Mouse (Mus musculus): ENCODE results near the gene Farp2.

Gene Farp2

GRCm38 (mm10) chr1:93563649-93564048 is 51.8 kb downstream of the Farp2 start:
- no peak for DNase-seq

DNA sequence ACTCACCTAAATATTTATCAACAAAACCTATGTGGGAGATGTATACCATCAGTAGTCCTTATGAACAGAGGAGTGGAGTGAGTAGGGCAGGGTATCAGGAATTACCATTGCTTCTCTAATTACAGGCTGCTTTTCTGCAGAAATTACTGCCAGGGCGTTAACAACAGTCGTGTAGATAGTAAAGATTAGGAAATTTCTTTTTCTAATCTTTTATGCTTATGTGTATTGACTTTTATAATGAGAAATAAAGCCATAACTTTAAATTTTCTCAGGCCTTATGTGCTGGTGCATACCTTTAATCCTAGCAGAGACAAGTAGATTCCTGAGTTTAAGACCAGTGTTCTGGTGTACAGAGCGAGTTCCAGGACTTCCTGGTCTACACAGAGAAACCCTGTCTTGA is 52.9 kb downstream of the Farp2 start:
- no peak for DNase-seq

DNA sequence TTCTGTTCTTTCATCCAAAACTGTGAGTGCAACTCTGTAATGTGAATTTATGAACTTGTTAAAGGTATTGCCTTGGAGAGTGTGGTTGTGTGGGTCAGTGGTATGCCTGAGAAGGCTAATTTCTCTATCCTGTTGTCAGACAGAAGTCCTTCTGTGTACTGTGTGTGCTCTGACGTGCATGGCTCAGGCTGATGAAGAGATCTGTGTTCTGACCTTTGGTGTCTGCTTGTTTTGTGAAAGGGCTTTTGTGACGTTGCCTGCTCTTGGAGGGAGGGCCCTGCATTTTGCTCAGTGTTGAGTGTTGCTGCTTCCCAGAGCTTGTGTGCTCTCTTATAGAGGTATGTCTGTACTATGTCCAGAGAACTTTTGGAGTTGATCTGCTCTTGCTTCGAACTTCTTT is 55.1 kb downstream of the Farp2 start:
- peak; percentile 21 for DNase-seq

DNA sequence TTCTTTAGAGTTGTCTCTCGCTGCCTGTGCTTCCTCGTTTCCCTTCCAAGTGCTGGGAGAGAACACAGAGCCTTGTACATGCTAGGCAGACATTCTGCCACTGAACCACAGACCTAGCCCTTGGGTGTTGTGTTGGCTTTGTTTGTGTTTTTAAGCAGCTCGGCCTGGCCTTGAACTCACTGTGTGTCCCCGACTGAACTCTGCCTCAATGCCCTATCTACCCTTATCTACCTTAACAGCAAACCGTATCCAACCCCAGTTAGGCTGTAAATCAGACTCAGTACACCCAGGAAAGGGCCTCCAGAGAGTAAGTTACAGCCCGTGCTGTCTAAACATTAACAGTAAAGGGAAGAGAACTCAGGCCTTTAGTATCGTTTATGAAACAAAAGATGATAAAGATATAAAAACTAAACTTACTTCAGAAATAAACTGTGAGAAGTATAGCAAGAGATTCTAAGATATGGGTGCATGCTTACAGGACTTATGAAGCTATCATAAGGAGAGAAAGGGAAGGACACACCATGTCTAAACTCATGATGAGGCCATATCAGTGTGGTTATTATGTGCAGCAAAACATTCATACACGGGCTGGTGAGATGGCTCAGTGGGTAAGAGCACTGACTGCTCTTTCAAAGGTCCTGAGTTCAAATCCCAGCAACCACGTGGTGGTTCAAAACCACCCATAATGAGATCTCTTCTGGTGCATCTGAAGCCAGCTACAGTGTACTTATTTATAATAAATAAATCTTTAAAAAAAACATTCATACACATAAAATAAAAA is 56.0 kb downstream of the Farp2 start:
- no peak for DNase-seq

DNA sequence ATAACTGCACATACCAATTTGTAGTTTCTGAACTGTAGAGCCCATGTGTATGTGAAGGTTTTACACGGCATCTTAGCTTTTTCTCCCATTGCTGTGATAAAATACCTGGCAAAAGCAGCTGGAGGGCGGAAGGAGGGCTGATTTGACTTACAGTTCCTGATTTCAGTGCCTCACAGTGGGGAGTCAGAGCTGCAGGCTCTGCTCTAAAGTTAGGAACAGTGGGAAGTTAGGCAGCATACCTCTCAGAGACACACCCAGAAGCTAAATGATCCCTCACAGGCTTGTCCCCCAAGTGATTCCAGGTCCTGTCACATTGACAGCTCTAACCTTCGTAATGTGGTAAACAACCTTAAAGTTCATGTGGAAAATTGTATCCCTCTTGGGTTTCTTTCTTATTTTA is 65.2 kb downstream of the Farp2 start:
- DNase-seq = no peak

- peak; percentile 74 for DNase-seq
Measured at GRCm38 (mm10) chr1:93577861-93578260, 66.0 kb downstream of the Farp2 start.

- DNase-seq = no peak
Measured at GRCm38 (mm10) chr1:93581545-93581944, 69.7 kb downstream of the Farp2 start.

GRCm38 (mm10) chr1:93588346-93588745 is 76.5 kb downstream of the Farp2 start:
- no peak for DNase-seq

DNA sequence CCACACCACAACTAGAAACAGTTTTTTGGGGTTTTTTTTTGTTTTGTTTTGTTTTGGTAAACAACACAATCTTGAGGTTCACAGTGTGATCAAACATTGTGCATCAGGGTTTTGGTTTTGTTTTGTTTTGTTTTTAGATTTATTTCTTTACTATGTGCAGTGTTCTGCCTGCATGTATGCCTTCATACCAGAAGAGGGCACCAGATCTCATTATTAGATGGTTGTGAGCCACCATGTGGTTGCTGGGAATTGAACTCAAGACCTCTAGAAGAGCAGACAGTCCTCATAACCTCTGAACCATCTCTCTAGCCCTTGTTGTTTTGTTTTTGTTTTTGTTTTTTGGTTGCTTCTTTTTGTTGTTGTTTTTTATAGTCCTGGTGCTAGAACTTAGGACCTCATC is 82.1 kb downstream of the Farp2 start:
- DNase-seq = no peak

- DNase-seq = no peak
Measured at GRCm38 (mm10) chr1:93595916-93596315, 84.0 kb downstream of the Farp2 start.

DNA sequence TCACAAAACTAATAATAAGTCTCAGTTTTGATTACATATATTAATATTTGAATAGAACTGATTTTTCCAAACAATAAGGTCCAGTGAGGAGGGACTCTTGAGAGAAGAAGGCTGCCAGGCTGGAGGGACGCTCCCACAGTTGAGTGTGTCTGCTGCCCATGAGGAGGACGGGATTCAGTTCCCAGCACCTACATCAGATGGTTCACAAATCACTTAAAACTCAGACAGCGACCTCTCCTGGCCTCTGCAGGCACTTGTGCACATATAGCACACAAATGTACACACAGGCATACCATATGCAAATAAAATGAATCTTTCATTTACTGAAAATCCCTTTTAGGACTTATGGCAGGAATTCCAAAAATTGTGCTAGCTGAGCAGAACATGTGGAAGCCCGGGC is 91.0 kb downstream of the Farp2 start:
- no peak for DNase-seq

DNA sequence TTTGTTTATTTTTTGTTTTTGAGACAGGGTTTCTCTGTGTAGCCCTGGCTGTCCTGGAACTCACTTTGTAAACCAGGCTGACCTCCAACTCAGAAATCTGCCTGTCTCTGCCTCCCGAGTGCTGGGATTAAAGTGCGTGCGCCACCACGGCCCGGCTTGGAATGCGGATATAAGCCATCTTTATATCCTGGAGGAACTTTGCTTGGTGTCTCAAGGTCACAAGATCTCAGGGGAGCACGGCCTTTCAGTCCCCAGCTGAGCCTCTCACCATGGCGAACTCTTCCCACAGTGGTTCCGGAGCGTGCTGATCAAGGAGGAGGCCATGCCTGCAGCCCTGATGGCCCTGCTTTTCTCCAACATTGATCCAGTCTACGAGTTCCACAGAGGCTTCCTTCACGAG is 92.0 kb downstream of the Farp2 start:
- no peak for DNase-seq

GRCm38 (mm10) chr1:93607090-93608083 is 95.5 kb downstream of the Farp2 start:
- no peak for DNase-seq

GRCm38 (mm10) chr1:93608696-93609245 is 96.9 kb downstream of the Farp2 start:
- DNase-seq = no peak

DNA sequence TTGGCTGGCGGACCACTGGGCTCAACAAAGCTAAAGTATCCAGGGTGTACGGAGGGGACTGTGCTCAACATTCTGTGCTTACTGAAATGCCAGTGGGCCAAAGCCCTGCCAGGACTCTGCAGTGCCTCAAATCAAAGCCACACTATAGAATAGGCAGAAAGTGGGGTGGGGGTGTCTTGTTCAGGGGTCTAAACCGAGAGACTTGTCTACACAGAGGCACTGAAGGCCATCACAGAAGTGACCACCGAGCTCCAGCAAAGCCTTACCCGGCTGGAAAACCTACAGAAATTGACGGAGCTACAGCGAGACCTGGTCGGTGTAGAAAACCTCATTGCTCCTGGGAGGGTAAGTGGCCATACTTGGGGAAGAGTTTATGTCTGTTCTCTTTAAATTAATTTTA is 97.9 kb downstream of the Farp2 start:
- no peak for DNase-seq

GRCm38 (mm10) chr1:93618059-93618748 is 106.3 kb downstream of the Farp2 start:
- DNase-seq = no peak

- DNase-seq = no peak
Measured at GRCm38 (mm10) chr1:93618948-93619347, 107.1 kb downstream of the Farp2 start.

GRCm38 (mm10) chr1:93624502-93624901 is 112.6 kb downstream of the Farp2 start:
- no peak for DNase-seq

DNA sequence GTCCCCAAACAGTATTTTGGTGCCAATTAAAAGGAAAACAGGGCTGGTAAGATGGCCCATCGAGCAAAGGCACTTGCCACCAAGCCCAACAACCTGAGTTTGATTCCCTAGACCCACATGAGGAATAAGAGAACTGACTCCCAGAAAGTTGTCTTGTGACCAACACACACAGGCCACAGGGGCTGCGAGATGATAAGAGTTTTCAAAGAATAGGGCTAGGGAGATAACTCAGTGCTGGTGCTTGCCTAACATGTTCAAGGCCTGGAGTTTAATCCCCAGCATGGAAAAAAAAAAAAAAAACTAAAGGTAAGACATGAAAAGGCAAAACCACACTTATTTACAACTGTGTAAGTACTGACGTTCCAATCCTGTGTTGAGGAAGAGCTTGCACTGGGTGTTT is 118.9 kb downstream of the Farp2 start:
- DNase-seq = no peak

DNA sequence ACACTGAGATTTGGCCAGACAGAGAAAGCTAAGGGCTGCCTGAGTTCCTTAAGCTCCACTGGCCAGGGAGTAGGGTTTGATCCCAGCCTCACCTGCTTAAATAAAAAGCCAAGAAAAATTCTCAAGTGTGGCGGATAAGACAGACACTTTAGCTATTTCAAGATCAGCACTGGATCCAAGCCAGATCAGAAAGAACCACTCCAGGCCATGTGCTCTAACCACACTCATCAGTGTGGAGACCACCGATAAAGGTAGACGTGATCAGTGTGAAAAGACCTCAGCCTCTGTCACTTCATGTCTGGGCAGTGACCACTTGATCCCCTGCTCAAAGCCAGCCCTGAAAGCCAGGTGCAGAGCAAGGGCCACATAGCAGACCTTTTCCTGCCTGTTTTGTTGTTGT is 120.8 kb downstream of the Farp2 start:
- DNase-seq = no peak

DNA sequence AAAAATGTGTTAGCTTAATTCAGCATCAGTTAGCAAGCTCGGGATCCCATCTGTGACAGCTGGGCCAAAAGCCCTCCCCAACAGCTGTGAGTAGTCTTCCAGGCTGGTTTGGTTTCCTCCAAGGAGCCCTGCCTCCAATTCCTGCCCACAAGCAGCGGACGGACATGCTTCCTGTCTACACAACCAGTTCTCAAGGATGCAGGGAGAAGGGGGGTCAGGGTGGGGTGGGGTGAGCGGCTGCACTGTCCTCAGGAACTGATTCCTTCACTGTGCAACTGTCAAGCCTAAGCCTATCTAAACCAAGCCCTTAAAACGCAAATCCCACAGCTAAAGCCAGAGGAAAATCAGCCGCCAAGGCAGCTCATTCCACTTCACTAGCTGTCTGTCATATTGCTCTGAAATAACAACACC is 122.6 kb downstream of the Farp2 start:
- DNase-seq = peak; percentile 79

- DNase-seq = peak; percentile 36
Measured at GRCm38 (mm10) chr1:93635091-93635579, 123.3 kb downstream of the Farp2 start.

All from layer of hippocampus, adult 9-11 months (tissue).